Mouse (Mus musculus): ENCODE data around the gene Trp53tg5. TPM values are rescaled to one million over a fixed set of nuclear protein-coding genes. Genes with fewer than 3 reads are reported as not detected.

The Trp53tg5 gene
- total RNA-seq, 2 experiments from 2014 or later: not detected

Other genes with a start within 250 kb of the Trp53tg5 start
- not detected for gene Svs2, start 235.3 kb downstream of the Trp53tg5 start, total RNA-seq (2021)
- gene Svs3b, start 217.1 kb downstream of the Trp53tg5 start, total RNA-seq (2021): not detected
- not detected for gene Svs4, start 195.3 kb downstream of the Trp53tg5 start, total RNA-seq (2021)
- not detected for gene Svs3a, start 184.5 kb downstream of the Trp53tg5 start, total RNA-seq (2021)
- not detected for gene Svs6, start 157.0 kb downstream of the Trp53tg5 start, total RNA-seq (2021)
- not detected for gene Svs5, start 141.0 kb downstream of the Trp53tg5 start, total RNA-seq (2021)
- under 1 TPM in 1 of 2 experiments, not detected in 1; 0.82 TPM for gene Slpi, start 84.6 kb downstream of the Trp53tg5 start, total RNA-seq (2021)
- gene Rbpjl, start 70.6 kb downstream of the Trp53tg5 start, total RNA-seq (2021): under 1 TPM; 0.33 to 0.56 TPM
- 1 to 10 TPM; 8.4 to 8.5 TPM for gene Matn4, start 68.6 kb downstream of the Trp53tg5 start, total RNA-seq (2021)
- 10 to 100 TPM; 72.7 to 80.1 TPM for gene Sdc4, start 29.8 kb downstream of the Trp53tg5 start, total RNA-seq (2021)
- 10 to 100 TPM; 43.5 to 44.6 TPM for gene Sys1, start 16.8 kb downstream of the Trp53tg5 start, total RNA-seq (2021)
- gene Gm20458, start 12.8 kb downstream of the Trp53tg5 start, total RNA-seq (2021): 1 to 10 TPM; 2.0 to 6.4 TPM
- 100 to 1,000 TPM; 108 to 126 TPM for gene Dbndd2, start 12.4 kb upstream of the Trp53tg5 start, total RNA-seq (2021)
- 10 to 100 TPM; 83.0 to 89.2 TPM for gene Pigt, start 23.8 kb upstream of the Trp53tg5 start, total RNA-seq (2021)
- under 1 TPM in 1 of 2 experiments, not detected in 1; 0.59 TPM for gene Wfdc2, start 88.7 kb upstream of the Trp53tg5 start, total RNA-seq (2021)
- gene Spint3, start 99.7 kb upstream of the Trp53tg5 start, total RNA-seq (2021): not detected
- gene Wfdc6a, start 111.7 kb upstream of the Trp53tg5 start, total RNA-seq (2021): not detected
- gene Eppin, start 119.9 kb upstream of the Trp53tg5 start, total RNA-seq (2021): not detected
- gene Wfdc6b, start 139.8 kb upstream of the Trp53tg5 start, total RNA-seq (2021): not detected
- gene Wfdc8, start 139.9 kb upstream of the Trp53tg5 start, total RNA-seq (2021): not detected
- not detected for gene Wfdc16, start 165.1 kb upstream of the Trp53tg5 start, total RNA-seq (2021)
- not detected for gene Wfdc10, start 182.3 kb upstream of the Trp53tg5 start, total RNA-seq (2021)
- gene Wfdc9, start 182.9 kb upstream of the Trp53tg5 start, total RNA-seq (2021): not detected
- not detected for gene Wfdc11, start 200.4 kb upstream of the Trp53tg5 start, total RNA-seq (2021)
- gene Wfdc13, start 211.4 kb upstream of the Trp53tg5 start, total RNA-seq (2021): not detected
- not detected for gene Spint4, start 224.8 kb upstream of the Trp53tg5 start, total RNA-seq (2021)
- not detected for gene Spint5, start 241.6 kb upstream of the Trp53tg5 start, total RNA-seq (2021)

Measured in left cerebral cortex, adult 18-20 months (tissue).